Mouse (Mus musculus): ENCODE data around the gene Ly9.

The Ly9 gene

DNA sequence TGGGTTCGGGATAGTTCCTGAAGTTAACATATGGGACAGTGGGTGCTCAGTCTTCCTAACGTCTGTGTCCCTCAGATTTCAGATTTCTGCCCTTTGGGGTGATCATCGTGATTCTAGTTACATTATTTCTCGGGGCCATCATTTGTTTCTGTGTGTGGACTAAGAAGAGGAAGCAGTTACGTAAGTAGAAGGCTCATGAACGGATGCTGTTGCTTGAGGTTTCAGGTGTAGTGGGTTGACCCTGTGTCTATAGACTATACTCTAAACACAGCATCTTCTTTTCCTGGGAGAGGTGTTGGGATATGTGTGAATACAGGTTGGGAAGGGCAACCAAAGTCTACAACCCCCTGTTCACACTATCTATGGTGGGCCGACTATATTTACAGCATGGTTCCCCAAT is 30.0 kb downstream of the Ly9 start:
- no peak for DNase-seq

- DNase-seq, result no peak
Measured at GRCm38 (mm10) chr1:171568436-171568835, 38.8 kb downstream of the Ly9 start.

DNA sequence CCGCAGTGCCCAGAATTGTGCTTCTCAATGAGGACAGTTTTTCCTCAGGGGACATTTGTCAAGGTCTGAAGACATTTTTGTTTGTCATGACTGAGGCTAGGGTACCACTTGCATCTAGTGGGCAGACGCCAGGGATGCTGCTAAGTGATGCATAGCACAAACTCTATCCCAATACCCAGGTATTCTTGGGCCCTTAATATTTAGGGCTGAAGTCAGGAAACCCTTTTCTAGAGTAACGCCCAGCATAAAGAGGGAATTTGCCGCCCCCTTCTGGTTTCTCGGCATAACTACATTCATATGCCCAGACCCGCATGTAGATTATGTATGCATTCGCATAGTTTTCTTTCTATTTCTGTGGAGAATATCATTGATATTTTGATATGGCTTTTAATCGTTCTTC is 40.4 kb downstream of the Ly9 start:
- peak; percentile 38 to 66 for DNase-seq

DNA sequence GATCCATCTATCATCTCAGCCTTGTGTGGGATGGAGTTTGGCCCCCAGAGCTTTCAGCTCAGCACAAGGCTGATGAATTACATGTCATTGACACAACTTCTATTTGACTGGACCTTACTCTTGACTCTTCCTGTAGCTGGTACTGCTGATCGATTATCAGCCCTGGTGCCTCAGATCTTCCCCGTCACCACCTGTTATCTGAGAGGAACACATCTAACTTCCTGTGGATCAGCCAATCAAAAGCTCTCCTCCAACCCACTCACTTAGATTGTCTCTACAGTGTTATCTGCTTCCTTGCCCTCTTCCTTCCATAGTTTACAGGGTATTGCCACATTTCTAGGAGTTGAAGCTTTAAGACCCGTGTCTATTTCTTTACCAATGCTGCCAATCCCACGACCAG is 41.3 kb downstream of the Ly9 start:
- DNase-seq, result no peak

DNA sequence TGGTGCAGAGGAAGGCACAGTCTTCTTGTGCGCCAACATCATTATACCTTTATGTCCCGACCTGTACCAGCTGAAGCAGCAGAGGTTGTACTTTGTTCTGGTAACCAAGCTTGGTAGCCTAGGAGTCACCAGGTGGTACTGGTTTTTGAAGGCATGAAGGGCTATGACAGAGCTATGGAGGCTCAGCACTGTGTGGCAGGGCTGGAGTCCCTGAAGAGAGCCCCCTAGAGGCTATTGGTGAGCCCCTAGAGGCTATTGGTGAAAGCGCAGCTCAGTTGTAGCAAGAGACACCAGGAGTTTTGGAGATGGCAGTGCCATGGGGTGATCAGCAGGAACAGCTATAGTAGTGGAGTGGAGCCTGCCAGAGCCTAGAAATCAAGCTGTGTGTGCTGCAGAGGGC is 43.0 kb downstream of the Ly9 start:
- DNase-seq, result peak in 1 of 2 experiments; percentile 7

DNA sequence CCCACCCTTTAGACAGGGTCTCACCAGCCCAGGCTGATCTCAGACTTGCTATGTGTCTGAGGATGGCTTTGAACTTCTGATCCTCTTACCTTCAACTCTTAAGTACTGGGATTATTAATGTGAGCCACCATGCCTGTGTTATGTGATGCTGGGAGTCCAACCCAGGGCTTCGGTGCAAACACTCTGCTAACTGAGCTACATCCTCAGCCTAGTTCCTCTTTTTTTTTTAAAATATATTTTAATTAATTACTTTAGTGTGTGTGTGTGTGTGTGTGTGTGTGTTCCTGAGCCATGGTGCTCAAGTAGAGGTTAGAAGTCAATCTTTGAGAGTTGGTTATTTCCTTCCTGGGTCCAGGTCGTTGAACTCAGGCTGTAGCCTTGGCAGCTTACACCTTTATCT is 44.2 kb downstream of the Ly9 start:
- no peak for DNase-seq

- peak in 1 of 2 experiments; percentile 16 for DNase-seq
Measured at GRCm38 (mm10) chr1:171561639-171562225, 45.5 kb downstream of the Ly9 start.

- DNase-seq, result no peak
Measured at GRCm38 (mm10) chr1:171561200-171561599, 46.0 kb downstream of the Ly9 start.

GRCm38 (mm10) chr1:171560262-171560661 is 46.9 kb downstream of the Ly9 start:
- no peak for DNase-seq

DNA sequence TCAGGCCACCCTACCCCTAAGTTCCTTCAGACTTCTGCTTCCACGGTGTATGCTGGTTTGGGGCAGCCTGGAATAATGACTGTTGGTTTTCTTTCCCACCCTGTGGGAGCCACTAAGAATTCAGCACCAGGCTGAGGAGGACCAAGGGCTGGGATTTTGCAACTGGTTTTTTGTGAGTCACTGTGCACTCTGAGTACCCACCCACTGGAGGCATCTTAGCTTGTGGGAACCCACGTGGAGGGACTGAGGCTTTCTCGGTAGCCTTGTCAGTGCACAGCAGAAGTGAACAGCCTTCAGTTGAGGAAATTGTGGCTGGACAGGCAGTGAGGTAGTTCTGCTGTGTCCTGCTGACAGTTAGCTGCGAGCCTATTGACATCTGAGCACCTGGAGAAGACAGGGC is 48.3 kb downstream of the Ly9 start, which contains the start of gene Cd244a:
Gene Cd244a, plus strand, starts transcription at position 296 of the 400 bp plus-strand sequence.
- no peak for DNase-seq

- no peak for DNase-seq
Measured at GRCm38 (mm10) chr1:171558407-171558806, 48.8 kb downstream of the Ly9 start.

DNA sequence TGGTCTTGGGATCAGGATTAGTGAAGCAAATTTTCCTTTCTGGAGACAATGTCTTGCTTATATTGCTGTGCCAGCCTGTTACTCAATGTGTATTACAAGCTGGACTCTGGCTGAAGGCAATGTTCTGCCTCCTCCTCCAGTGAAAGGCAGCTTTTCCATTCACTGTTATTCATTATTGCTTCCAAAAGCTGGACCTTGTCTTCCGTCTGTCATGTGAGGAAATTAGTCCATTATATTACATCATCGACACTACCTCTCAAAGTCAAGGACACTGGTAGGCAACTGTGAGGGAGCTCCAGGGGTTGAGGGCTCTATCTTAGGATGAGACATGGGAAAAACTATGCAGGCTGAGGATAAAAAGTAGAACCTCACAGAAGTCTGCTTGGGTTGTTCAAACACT is 50.8 kb downstream of the Ly9 start:
- no peak for DNase-seq

DNA sequence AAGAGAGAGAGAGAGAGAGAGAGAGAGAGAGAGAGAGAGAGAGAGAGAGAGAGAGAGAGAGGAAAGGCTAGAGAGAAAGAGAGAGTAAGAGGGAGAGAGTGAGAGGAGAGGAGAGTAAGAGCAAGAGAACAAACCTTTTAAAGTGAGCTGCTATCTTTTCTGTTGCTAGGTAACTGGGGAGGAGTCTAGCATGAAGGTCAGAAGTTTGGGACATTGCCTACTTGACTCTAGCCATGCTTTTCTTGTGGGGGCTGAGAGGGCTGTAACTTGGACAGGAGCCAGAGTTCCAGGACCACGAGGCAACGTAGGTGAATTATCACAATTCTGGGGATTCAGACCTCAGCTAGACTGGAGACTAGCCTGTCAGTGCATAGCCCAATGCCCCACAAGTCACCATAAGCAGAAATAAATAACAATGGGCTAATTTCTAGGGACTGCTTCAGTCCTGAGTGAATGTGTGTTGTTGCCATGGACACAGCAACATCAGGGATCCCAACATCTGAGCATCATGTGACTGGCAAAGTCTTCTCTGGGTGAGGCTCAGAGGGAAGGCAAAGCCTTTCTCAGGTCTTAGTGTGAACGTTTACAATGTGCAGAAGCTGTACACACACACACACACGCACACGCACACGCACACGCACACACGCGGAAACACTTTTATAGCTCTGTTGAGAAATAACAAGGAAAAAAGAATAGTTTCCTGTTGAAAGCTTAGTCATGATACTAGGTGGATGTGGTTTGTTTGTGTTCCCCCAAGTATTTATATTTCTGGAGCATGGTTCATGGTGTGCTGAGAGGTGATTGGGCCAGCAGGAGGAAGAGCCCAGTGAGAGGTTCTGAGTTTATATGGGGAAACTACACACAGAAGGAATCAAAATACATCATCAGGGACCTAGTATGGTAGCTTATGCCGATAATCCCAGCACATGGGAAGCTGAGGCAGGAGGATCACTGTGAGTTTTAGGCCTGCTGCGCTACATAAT is 53.6 kb downstream of the Ly9 start:
- DNase-seq, result no peak

DNA sequence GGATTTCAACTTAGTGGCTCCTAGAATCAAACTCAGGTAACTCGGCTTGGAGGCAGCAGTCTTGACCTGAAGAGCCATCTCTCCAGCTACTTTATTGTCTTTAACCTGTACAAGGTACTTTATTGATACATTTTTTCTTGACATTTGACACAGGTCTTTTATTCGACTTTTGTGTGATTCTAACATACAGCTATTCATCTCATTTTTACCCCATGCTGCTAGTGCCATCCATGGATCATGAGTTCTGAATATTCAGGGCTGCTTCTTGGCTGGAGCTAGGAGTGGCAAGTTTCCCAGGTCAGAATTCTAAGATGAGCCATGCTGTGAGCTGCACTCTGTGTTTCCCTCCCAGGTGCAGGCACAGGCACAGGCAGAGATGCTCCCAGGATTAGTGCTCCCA is 55.0 kb downstream of the Ly9 start:
- no peak for DNase-seq

DNA sequence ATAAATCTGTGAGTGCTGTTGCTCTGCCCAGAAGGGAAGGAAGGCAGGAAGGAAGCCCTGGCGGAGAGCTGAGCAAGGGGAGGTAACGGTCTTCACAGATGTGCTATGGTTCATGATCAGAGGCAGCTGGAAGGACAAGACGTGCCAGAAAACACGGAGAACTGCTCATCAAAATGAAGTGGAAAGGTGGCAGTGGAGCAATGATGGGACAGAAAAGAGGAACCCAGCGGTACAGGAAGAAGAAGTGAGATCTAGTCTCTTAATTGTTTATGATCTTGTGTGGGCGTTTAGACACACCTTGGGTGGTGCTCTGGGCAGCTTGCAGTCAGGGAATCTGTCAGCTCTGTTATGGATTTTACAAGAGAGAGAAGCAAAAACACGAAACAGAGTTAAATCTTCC is 55.9 kb downstream of the Ly9 start:
- DNase-seq, result no peak

DNA sequence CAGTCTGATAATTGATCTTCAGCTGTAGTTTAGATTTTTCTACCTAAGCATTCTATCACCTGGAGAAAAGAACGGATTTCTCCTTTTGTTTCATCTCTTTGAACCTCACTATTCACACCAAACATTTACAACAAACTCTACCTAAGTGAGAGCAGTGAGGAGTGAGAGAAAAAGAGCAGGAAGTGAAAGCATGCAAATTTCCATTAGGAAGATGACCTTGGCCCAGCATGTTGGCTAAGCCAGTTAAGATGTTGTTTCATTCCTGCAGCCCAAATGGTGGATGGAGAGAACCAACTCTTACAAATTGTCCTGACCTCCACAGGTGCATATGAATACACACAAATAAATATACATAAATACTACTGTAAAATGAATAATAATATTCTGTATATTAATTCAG is 66.5 kb downstream of the Ly9 start:
- DNase-seq, result no peak
